ENCODE assay signal across 8 mouse cellular contexts in genomic region chr17:71002081-71002743, GRCm38 (mm10). TPM values are rescaled to one million over a fixed set of nuclear protein-coding genes. Genes with fewer than 3 reads are reported as not detected.
DNase-seq lines count a peak whose midpoint lies in the region; ATAC-seq and TF ChIP-seq lines count a peak whose summit lies in the region.

TSS of gene Myom1 (plus strand) at chr17:71002633.

- H3K9me3 ChIP-seq in forebrain, embryonic 10.5 days, result no peaks in the 10 kb centered on the region
- no peaks in the 10 kb centered on the region for H3K9me3 ChIP-seq in heart, embryonic 15.5 days (replicated peaks)
- H3K9me3 ChIP-seq in liver, embryonic 14.5 days (ENCODE audit: control insufficient read depth, low read length), result no peaks in the 10 kb centered on the region
- H3K9me3 ChIP-seq in neural tube, embryonic 11.5 days (ENCODE audit: control insufficient read depth, low read length), result no peaks in the 10 kb centered on the region
- H3K9me3 ChIP-seq in stomach, postnatal 0 days (ENCODE audit: control insufficient read depth, low read length), result no peaks in the 10 kb centered on the region

- H3K36me3 ChIP-seq in forebrain, embryonic 10.5 days (replicated peaks), result peaks cover 8% of the 10 kb centered on the region
- no peaks in the 10 kb centered on the region for H3K36me3 ChIP-seq in heart, embryonic 15.5 days
- H3K36me3 ChIP-seq in liver, embryonic 14.5 days (replicated peaks; ENCODE audit: control insufficient read depth, insufficient read depth, low read depth), result peaks cover 2% of the 10 kb centered on the region; the same call in 1 of the 2 replicates
- no peaks in the 10 kb centered on the region for H3K36me3 ChIP-seq in neural tube, embryonic 11.5 days (ENCODE audit: control insufficient read depth, insufficient read depth, low read length)
- H3K36me3 ChIP-seq in stomach, postnatal 0 days (ENCODE audit: control insufficient read depth, insufficient read depth, low read length), result no peaks in the 10 kb centered on the region

- peaks cover 43% of the 10 kb centered on the region for H3K4me1 ChIP-seq in forebrain, embryonic 10.5 days
- H3K4me1 ChIP-seq in heart, embryonic 15.5 days (replicated peaks), result peaks cover 42% of the 10 kb centered on the region
- peaks cover 13 to 27% of the 10 kb centered on the region in 2 experiments for H3K4me1 ChIP-seq in liver, embryonic 14.5 days (replicated peaks; ENCODE audit: control insufficient read depth in 2 of 2, insufficient read depth in 2 of 2, low read length in 1 of 2)
- H3K4me1 ChIP-seq in neural tube, embryonic 11.5 days (ENCODE audit: control insufficient read depth, insufficient read depth, low read length), result peaks cover 4% of the 10 kb centered on the region; the same call in 1 of the 2 replicates
- H3K4me1 ChIP-seq in stomach, postnatal 0 days (replicated peaks; ENCODE audit: control insufficient read depth, insufficient read depth), result peaks cover 2% of the 10 kb centered on the region; the same call in 1 of the 2 replicates

- no peaks in the 10 kb centered on the region for H3K27me3 ChIP-seq in forebrain, embryonic 10.5 days (ENCODE audit: poor library complexity, severe bottlenecking)
- no peaks in the 10 kb centered on the region for H3K27me3 ChIP-seq in heart, embryonic 15.5 days
- no peaks in the 10 kb centered on the region for H3K27me3 ChIP-seq in liver, embryonic 14.5 days (ENCODE audit: control insufficient read depth, insufficient read depth, low read length)
- H3K27me3 ChIP-seq in neural tube, embryonic 11.5 days (ENCODE audit: control insufficient read depth, insufficient read depth, low read length), result no peaks in the 10 kb centered on the region
- no peaks in the 10 kb centered on the region for H3K27me3 ChIP-seq in stomach, postnatal 0 days (ENCODE audit: control insufficient read depth, insufficient read depth, low read length)

- under 1% methylated on average over 65 of the region's 65 CpGs for WGBS in forebrain, embryonic 10.5 days
- WGBS in heart, embryonic 15.5 days, result under 1% methylated on average over 65 of the region's 65 CpGs
- under 1% methylated on average over 64 of the region's 65 CpGs for WGBS in liver, embryonic 14.5 days (ENCODE audit: insufficient replicate concordance)
- under 1% methylated on average over 63 of the region's 65 CpGs for WGBS in neural tube, embryonic 11.5 days
- WGBS in stomach, postnatal 0 days, result under 1% methylated on average over 64 of the region's 65 CpGs

- TF ChIP-seq CTCF in liver, embryonic 14.5 days (IDR thresholded peaks at IDR 0.05; ENCODE audit: low read depth), result peak; percentile 81
- TF ChIP-seq CTCF in stomach, postnatal 0 days (IDR thresholded peaks at IDR 0.05; ENCODE audit: low read depth), result peak; percentile 73

- H3K27ac ChIP-seq in forebrain, embryonic 10.5 days, result peak within 1 kb of the TSS; percentile 99
- H3K27ac ChIP-seq in heart, embryonic 15.5 days, result peak within 1 kb of the TSS; percentile 99
- peak within 1 kb of the TSS; percentile 89 for H3K27ac ChIP-seq in liver, embryonic 14.5 days
- peak within 1 kb of the TSS; percentile 96 for H3K27ac ChIP-seq in neural tube, embryonic 11.5 days (ENCODE audit: low read depth, low read length)
- peak within 1 kb of the TSS; percentile 100 for H3K27ac ChIP-seq in stomach, postnatal 0 days (replicated peaks)

- ATAC-seq in heart, embryonic 15.5 days (replicated peaks; ENCODE audit: insufficient number of reproducible peaks, insufficient read depth, low FRiP score, low read depth), result peak; percentile 93
- ATAC-seq in liver, embryonic 14.5 days (ENCODE audit: insufficient read depth), result peak; percentile 89
- peak; percentile 95 for ATAC-seq in neural tube, embryonic 11.5 days (ENCODE audit: insufficient read depth, low FRiP score, low TSS enrichment)
- ATAC-seq in stomach, postnatal 0 days (ENCODE audit: low FRiP score, low TSS enrichment), result peak; percentile 94

- peak within 1 kb of the TSS; percentile 94 for H3K4me3 ChIP-seq in forebrain, embryonic 10.5 days
- H3K4me3 ChIP-seq in heart, embryonic 15.5 days, result peak within 1 kb of the TSS; percentile 72
- H3K4me3 ChIP-seq in liver, embryonic 14.5 days (ENCODE audit: insufficient read depth in 1 of 2, low read depth in 2 of 2, low read length in 2 of 2), result peak within 1 kb of the TSS; percentile 73 to 78
- peak within 1 kb of the TSS; percentile 90 for H3K4me3 ChIP-seq in neural tube, embryonic 11.5 days (ENCODE audit: low read depth, low read length)
- H3K4me3 ChIP-seq in stomach, postnatal 0 days (ENCODE audit: low read depth, low read length), result peak within 1 kb of the TSS; percentile 95

- peak; percentile 94 to 96 for DNase-seq in CD8-positive naive resting alpha-beta T cell, adult 2 months (ENCODE audit: low read depth in 2 of 2, low spot score in 2 of 2)
- DNase-seq in c-Kit-positive CD71-negative TER-119-negative erythroid progenitor cells, embryonic 14.5 days (ENCODE audit: low read depth), result peak; percentile 97
- DNase-seq in forebrain, embryonic 10.5 days (ENCODE audit: extremely low spot score, low spot score), result peak; percentile 96
- peak; percentile 99 to 100 for DNase-seq in kidney, postnatal 25 days
- peak; percentile 91 to 94 (median 92) for DNase-seq in liver, embryonic 14.5 days (ENCODE audit: low read depth in 3 of 3, low spot score in 3 of 3)
- DNase-seq in neural tube, embryonic 11.5 days (ENCODE audit: low spot score), result peak; percentile 99
- peak; percentile 99 for DNase-seq in stomach, postnatal 0 days (ENCODE audit: low spot score)

- TF ChIP-seq EP300 in liver, embryonic 14.5 days (IDR thresholded peaks at IDR 0.05; ENCODE audit: low read depth), result no peak; the same call in 1 of the 2 replicates
- no peak for TF ChIP-seq EP300 in stomach, postnatal 0 days (optimal IDR thresholded peaks at IDR 0.05)

- H3K9ac ChIP-seq in heart, embryonic 15.5 days, result peak within 1 kb of the TSS; percentile 89
- peak within 1 kb of the TSS; percentile 96 for H3K9ac ChIP-seq in liver, embryonic 14.5 days (replicated peaks)
- peak within 1 kb of the TSS; percentile 85 for H3K9ac ChIP-seq in neural tube, embryonic 11.5 days (ENCODE audit: low read length)
- peak within 1 kb of the TSS; percentile 100 for H3K9ac ChIP-seq in stomach, postnatal 0 days (ENCODE audit: low read length)

- H3K4me2 ChIP-seq in heart, embryonic 15.5 days, result peak within 1 kb of the TSS; percentile 61
- H3K4me2 ChIP-seq in liver, embryonic 14.5 days (ENCODE audit: low read depth), result peak within 1 kb of the TSS; percentile 91
- peak within 1 kb of the TSS; percentile 62 for H3K4me2 ChIP-seq in neural tube, embryonic 11.5 days (ENCODE audit: low read depth)
- H3K4me2 ChIP-seq in stomach, postnatal 0 days (replicated peaks; ENCODE audit: low read depth), result peak within 1 kb of the TSS; percentile 43

RNA-seq across cellular contexts. Expression of gene Myom1, which starts in this region (rescaled TPM):
- 1.6 and 2.2 TPM in 2 replicates for polyA plus RNA-seq in forebrain, embryonic 10.5 days (2016; fragmentation: Nextera tagmentation; extraction: Ambion mirVana)
- polyA plus RNA-seq in heart, embryonic 15.5 days (2015; fragmentation: Nextera tagmentation; extraction: Ambion mirVana), result 164 and 185 TPM in 2 replicates
- polyA plus RNA-seq in liver, embryonic 14.5 days (2012; rRNA removed), result 1.8 and 2.6 TPM in 2 replicates
- polyA plus RNA-seq in liver, embryonic 14.5 days (2014; fragmentation: Nextera tagmentation; extraction: Ambion mirVana), result 1.6 TPM in 2 replicates
- polyA plus RNA-seq in neural tube, embryonic 11.5 days (2014; fragmentation: Nextera tagmentation; extraction: Ambion mirVana), result 4.7 and 6.9 TPM in 2 replicates
- polyA plus RNA-seq in stomach, postnatal 0 days (2015; fragmentation: Nextera tagmentation; extraction: Ambion mirVana), result 9.6 and 9.8 TPM in 2 replicates

Comparison
In these comparisons a context has a peak if more than half of its experiments do, and no peak if none do; other contexts are left out.
1. Peak in every context shown above with its lines: DNase-seq, ATAC-seq, H3K4me3 ChIP-seq and H3K27ac ChIP-seq.
2. RNA of gene Myom1 (polyA plus RNA-seq): 164 to 185 TPM in heart, embryonic 15.5 days; 9.6 to 9.8 TPM in stomach, postnatal 0 days, 4.7 to 6.9 TPM in neural tube, embryonic 11.5 days, 1.6 to 2.6 TPM in liver, embryonic 14.5 days and 1.6 to 2.2 TPM in forebrain, embryonic 10.5 days; every median in the first group is over 10 times any median in the second.